Mouse (Mus musculus): Measurements from ENCODE around the gene Gstm5. TPM values are rescaled to one million over a fixed set of nuclear protein-coding genes. Genes with fewer than 3 reads are reported as not detected.
A peak's percentile ranks its signal among the peaks of the same experiment; 100 is the strongest.

Gstm5 gene
- polyA plus RNA-seq, 1 experiment: 20.7 TPM

GRCm38 (mm10) chr3:107862471-107862870, 33.1 kb upstream of the Gstm5 start:
- Histone ChIP-seq H3K79me2 (ENCODE audit: control insufficient read depth, insufficient read depth) (no peaks in the 10 kb centered on the region), H3K79me3 (ENCODE audit: low read depth) (no peaks in the 10 kb centered on the region), H3ac (ENCODE audit: control insufficient read depth, insufficient read length, low read depth) (no peak overlapping the region), H3K4me3 (ENCODE audit: insufficient read depth, poor library complexity, severe bottlenecking) (no peak overlapping the region), H3K36me3 (ENCODE audit: control insufficient read depth, insufficient read depth) (no peaks in the 10 kb centered on the region), H3K27me3 (ENCODE audit: control insufficient read depth, insufficient read depth, insufficient read length) (no peaks in the 10 kb centered on the region)
- TF ChIP-seq FOSL1 (IDR thresholded peaks at IDR 0.05; ENCODE audit: insufficient read depth, low read length, poor library complexity, severe bottlenecking) (no peak), CEBPB (IDR thresholded peaks at IDR 0.05; ENCODE audit: low read depth) (no peak), MYOG (IDR thresholded peaks at IDR 0.05; ENCODE audit: control insufficient read depth, extremely low read depth, insufficient read length) (no peak), MAX (IDR thresholded peaks at IDR 0.05) (no peak), USF1 (IDR thresholded peaks at IDR 0.05; ENCODE audit: low read depth) (no peak), CTCF (IDR thresholded peaks at IDR 0.05; ENCODE audit: control insufficient read depth, insufficient read depth, insufficient read length) (no peak), MYOD1 (IDR thresholded peaks at IDR 0.05; ENCODE audit: control insufficient read depth, insufficient read length, low read depth) (no peak)

DNA sequence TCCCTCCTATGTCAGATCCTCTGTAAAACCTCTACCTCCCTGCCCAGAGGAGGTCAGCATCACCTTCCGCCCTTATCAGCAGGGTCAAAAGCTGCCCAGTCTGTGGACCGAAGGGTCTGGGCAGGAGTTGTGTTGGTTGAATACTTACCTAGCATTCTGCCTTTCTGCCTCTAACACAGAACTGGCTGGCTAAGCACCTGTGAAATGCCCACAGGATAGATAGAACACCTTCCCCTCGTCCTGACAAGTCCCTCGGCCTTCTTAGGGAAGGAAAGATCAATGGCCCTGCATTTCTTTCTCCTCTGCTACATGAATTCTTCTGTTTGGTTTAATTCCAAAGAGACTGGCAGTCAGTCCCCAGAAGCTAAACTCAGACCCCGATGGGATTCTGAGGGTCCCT, 32.1 kb upstream of the Gstm5 start:
- Histone ChIP-seq H3K27me3 (ENCODE audit: control insufficient read depth, insufficient read depth, insufficient read length) (no peaks in the 10 kb centered on the region), H3K79me3 (ENCODE audit: low read depth) (no peaks in the 10 kb centered on the region), H3K36me3 (ENCODE audit: control insufficient read depth, insufficient read depth) (no peaks in the 10 kb centered on the region), H3K79me2 (ENCODE audit: control insufficient read depth, insufficient read depth) (no peaks in the 10 kb centered on the region), H3K4me3 (ENCODE audit: insufficient read depth, poor library complexity, severe bottlenecking) (no peak overlapping the region), H3ac (ENCODE audit: control insufficient read depth, insufficient read length, low read depth) (no peak overlapping the region)
- TF ChIP-seq MYOG (IDR thresholded peaks at IDR 0.05; ENCODE audit: control insufficient read depth, extremely low read depth, insufficient read length): no peak
- TF ChIP-seq FOSL1 (IDR thresholded peaks at IDR 0.05; ENCODE audit: insufficient read depth, low read length, poor library complexity, severe bottlenecking): no peak
- TF ChIP-seq USF1 (IDR thresholded peaks at IDR 0.05; ENCODE audit: low read depth): no peak
- no peak for TF ChIP-seq CTCF (IDR thresholded peaks at IDR 0.05; ENCODE audit: control insufficient read depth, insufficient read depth, insufficient read length)
- no peak for TF ChIP-seq CEBPB (IDR thresholded peaks at IDR 0.05; ENCODE audit: low read depth)

GRCm38 (mm10) chr3:107863898-107864603, 31.6 kb upstream of the Gstm5 start:
- Histone ChIP-seq H3K79me2 (ENCODE audit: control insufficient read depth, insufficient read depth) (no peaks in the 10 kb centered on the region), H3K27me3 (ENCODE audit: control insufficient read depth, insufficient read depth, insufficient read length) (no peaks in the 10 kb centered on the region), H3K36me3 (ENCODE audit: control insufficient read depth, insufficient read depth) (no peaks in the 10 kb centered on the region), H3ac (ENCODE audit: control insufficient read depth, insufficient read length, low read depth) (no peak overlapping the region), H3K79me3 (ENCODE audit: low read depth) (no peaks in the 10 kb centered on the region), H3K4me3 (ENCODE audit: insufficient read depth, poor library complexity, severe bottlenecking) (no peak overlapping the region)
- TF ChIP-seq MYOD1 (IDR thresholded peaks at IDR 0.05; ENCODE audit: control insufficient read depth, insufficient read length, low read depth) (no peak), MAX (IDR thresholded peaks at IDR 0.05) (no peak), FOSL1 (IDR thresholded peaks at IDR 0.05; ENCODE audit: insufficient read depth, low read length, poor library complexity, severe bottlenecking) (no peak), MYOG (IDR thresholded peaks at IDR 0.05; ENCODE audit: control insufficient read depth, extremely low read depth, insufficient read length) (no peak), USF1 (IDR thresholded peaks at IDR 0.05; ENCODE audit: low read depth) (no peak), CEBPB (IDR thresholded peaks at IDR 0.05; ENCODE audit: low read depth) (no peak), CTCF (IDR thresholded peaks at IDR 0.05; ENCODE audit: control insufficient read depth, insufficient read depth, insufficient read length) (peak; percentile 79)

- Histone ChIP-seq H3K79me3 (ENCODE audit: low read depth) (no peaks in the 10 kb centered on the region), H3ac (ENCODE audit: control insufficient read depth, insufficient read length, low read depth) (no peak overlapping the region), H3K79me2 (ENCODE audit: control insufficient read depth, insufficient read depth) (no peaks in the 10 kb centered on the region), H3K36me3 (ENCODE audit: control insufficient read depth, insufficient read depth) (no peaks in the 10 kb centered on the region), H3K4me3 (ENCODE audit: insufficient read depth, poor library complexity, severe bottlenecking) (no peak overlapping the region), H3K27me3 (ENCODE audit: control insufficient read depth, insufficient read depth, insufficient read length) (no peaks in the 10 kb centered on the region)
- TF ChIP-seq USF1 (IDR thresholded peaks at IDR 0.05; ENCODE audit: low read depth): no peak
Measured at GRCm38 (mm10) chr3:107865364-107866091, 30.1 kb upstream of the Gstm5 start.

DNA sequence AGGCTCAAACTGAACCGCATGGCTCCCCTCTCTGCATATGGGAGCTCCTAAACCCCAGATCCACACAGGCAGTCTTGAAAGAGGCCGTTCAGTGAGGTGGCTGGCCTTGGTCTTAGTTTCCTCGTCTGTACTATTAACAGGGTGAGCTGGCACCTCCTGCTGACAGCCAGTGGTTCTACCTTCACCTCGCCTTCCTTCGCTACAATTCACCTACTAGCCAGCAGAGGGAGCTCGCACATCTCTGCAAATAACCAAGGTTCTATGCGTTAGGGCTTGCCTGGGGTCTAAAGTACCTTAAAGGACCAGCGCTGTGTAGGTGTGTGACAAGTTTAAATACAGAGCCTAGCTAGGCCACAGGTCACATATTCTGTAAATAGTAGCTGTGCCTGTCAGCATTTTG, 28.5 kb upstream of the Gstm5 start:
- H3K36me3 ChIP-seq (ENCODE audit: control insufficient read depth, insufficient read depth): no peaks in the 10 kb centered on the region
- H3ac ChIP-seq (ENCODE audit: control insufficient read depth, insufficient read length, low read depth): no peak overlapping the region
- TF ChIP-seq FOSL1 (IDR thresholded peaks at IDR 0.05; ENCODE audit: insufficient read depth, low read length, poor library complexity, severe bottlenecking): no peak
- no peak for TF ChIP-seq MYOD1 (IDR thresholded peaks at IDR 0.05; ENCODE audit: control insufficient read depth, insufficient read length, low read depth)
- TF ChIP-seq CTCF (IDR thresholded peaks at IDR 0.05; ENCODE audit: control insufficient read depth, insufficient read depth, insufficient read length): peak; percentile 88
- TF ChIP-seq MAX (IDR thresholded peaks at IDR 0.05): no peak
- TF ChIP-seq CEBPB (IDR thresholded peaks at IDR 0.05; ENCODE audit: low read depth): no peak
- TF ChIP-seq MYOG (IDR thresholded peaks at IDR 0.05; ENCODE audit: control insufficient read depth, extremely low read depth, insufficient read length): no peak
- TF ChIP-seq USF1 (IDR thresholded peaks at IDR 0.05; ENCODE audit: low read depth): no peak
- H3K4me3 ChIP-seq (ENCODE audit: insufficient read depth, poor library complexity, severe bottlenecking): no peak overlapping the region
- no peaks in the 10 kb centered on the region for H3K79me3 ChIP-seq (ENCODE audit: low read depth)
- no peaks in the 10 kb centered on the region for H3K79me2 ChIP-seq (ENCODE audit: control insufficient read depth, insufficient read depth)
- H3K27me3 ChIP-seq (ENCODE audit: control insufficient read depth, insufficient read depth, insufficient read length): no peaks in the 10 kb centered on the region
